ENCODE assay signal across 24 mouse cellular contexts in genomic region chr13:41822617-41823016, GRCm38 (mm10). TPM values are rescaled to one million over a fixed set of nuclear protein-coding genes. Genes with fewer than 3 reads are reported as not detected.
DNase-seq lines count a peak whose midpoint lies in the region; TF ChIP-seq lines count a peak whose summit lies in the region.
"Had no signal": no experiment of that assay in that cellular context is flagged by ENCODE, and none has a peak within 500 bp of the region (broad histone marks: within the 10 kb centered on the region; RNA-seq: fewer than 3 reads in every experiment).

No protein-coding gene starts in this region.

- DNase-seq in layer of hippocampus, adult 18-20 months (ENCODE audit: low spot score in 2 of 2), result peak; percentile 48 to 65
- no peak for DNase-seq in layer of hippocampus, postnatal 10 days (ENCODE audit: low spot score in 2 of 2)
- DNase-seq in left cerebral cortex, adult 8-10 months (ENCODE audit: low spot score in 2 of 2), result peak; percentile 49 to 78
- DNase-seq in kidney, postnatal 10 days, result no peak
- DNase-seq in embryo, embryonic 10 days (ENCODE audit: low spot score), result no peak
- DNase-seq: adrenal gland, postnatal 25 days; B cell, adult 2 months; cerebellum, adult 8-10 months; embryo, embryonic 11 days; kidney, adult 8-10 months; kidney, postnatal 36 days; lung, adult 2 months; lung, postnatal 4 days; thymus, adult 18-20 months had no signal

- TF ChIP-seq POLR2A in cortical plate, adult 2 months (IDR thresholded peaks at IDR 0.05; ENCODE audit: extremely low read depth, insufficient read depth, low read length), result no peak
- TF ChIP-seq POLR2A in small intestine, adult 2 months (IDR thresholded peaks at IDR 0.05; ENCODE audit: low read depth, low read length), result no peak

- H3K27me3 ChIP-seq in small intestine, adult 2 months (ENCODE audit: control insufficient read depth, insufficient read depth, low read length), result no peaks in the 10 kb centered on the region
- H3K27me3 ChIP-seq: embryonic facial prominence, embryonic 15.5 days; heart, embryonic 15.5 days; Patski had no signal

- no peak overlapping the region for H3K4me3 ChIP-seq in cortical plate, adult 2 months (ENCODE audit: insufficient read depth, low read length)
- H3K4me3 ChIP-seq in small intestine, adult 2 months (ENCODE audit: low read depth, low read length), result no peak overlapping the region
- H3K4me3 ChIP-seq: embryonic facial prominence, embryonic 15.5 days; forebrain, embryonic 10.5 days; heart, embryonic 15.5 days; hindbrain, embryonic 10.5 days; limb, embryonic 10.5 days had no signal

- H3K27ac ChIP-seq in cortical plate, adult 2 months (ENCODE audit: insufficient read depth, low read length), result peak overlapping the region; percentile 70; the same call in 1 of the 2 replicates
- 0 out of 2 replicates have a peak overlapping the region, but pooled peaks have one; percentile 2 for H3K27ac ChIP-seq in small intestine, adult 2 months (ENCODE audit: insufficient read depth, low read depth, low read length)
- H3K27ac ChIP-seq: embryonic facial prominence, embryonic 15.5 days; forebrain, embryonic 10.5 days; heart, embryonic 15.5 days; hindbrain, embryonic 10.5 days; limb, embryonic 10.5 days had no signal

- H3K36me3 ChIP-seq in small intestine, adult 2 months (ENCODE audit: control insufficient read depth, insufficient read depth, low read length), result no peaks in the 10 kb centered on the region
- H3K36me3 ChIP-seq: embryonic facial prominence, embryonic 15.5 days; forebrain, embryonic 10.5 days; heart, embryonic 15.5 days; hindbrain, embryonic 10.5 days; limb, embryonic 10.5 days had no signal

- H3K4me1 ChIP-seq in cortical plate, adult 2 months (ENCODE audit: control insufficient read depth, insufficient read depth, low read length), result peaks cover 12% of the 10 kb centered on the region
- H3K4me1 ChIP-seq in small intestine, adult 2 months (ENCODE audit: control insufficient read depth, insufficient read depth, insufficient read length, low read length), result peaks cover 21% of the 10 kb centered on the region; the same call in 1 of the 2 replicates
- H3K4me1 ChIP-seq: embryonic facial prominence, embryonic 15.5 days; hindbrain, embryonic 10.5 days had no signal

- WGBS in small intestine, adult 2 months, result 83% methylated on average over 2 of the region's 2 CpGs

- TF ChIP-seq CTCF in cortical plate, adult 2 months (IDR thresholded peaks at IDR 0.05; ENCODE audit: extremely low read depth, insufficient read depth, low read length), result no peak
- TF ChIP-seq CTCF in small intestine, adult 2 months (IDR thresholded peaks at IDR 0.05; ENCODE audit: extremely low read depth, insufficient read length, insufficient replicate concordance, low read depth, low read length), result no peak

RNA-seq across cellular contexts. Expression of gene Adtrp, which starts 24.9 kb away (rescaled TPM):
- under 1 TPM in 1 of 2 experiments, not detected in 1; 0.40 TPM for total RNA-seq in layer of hippocampus, adult 18-20 months (2021)
- total RNA-seq in layer of hippocampus, postnatal 10 days (2021), result under 1 TPM; 0.46 to 0.69 TPM
- polyA plus RNA-seq in cortical plate, adult 2 months (2012; rRNA removed), result 0.38 and 0.48 TPM in 2 replicates
- total RNA-seq in left cerebral cortex, adult 8-10 months (2022), result under 1 TPM in 2 of 4 experiments, not detected in 2; 0.33 to 0.43 TPM
- 48.1 and 76.9 TPM in 2 replicates for polyA plus RNA-seq in small intestine, adult 2 months (2012; rRNA removed)
- total RNA-seq: granulocyte monocyte progenitor cell, adult 5-6 weeks had no signal
- polyA plus RNA-seq: forebrain, embryonic 10.5 days; hindbrain, embryonic 10.5 days; limb, embryonic 10.5 days; midbrain, embryonic 11.5 days; Patski had no signal

Comparison
In these comparisons a context has a peak if more than half of its experiments do, and no peak if none do; other contexts are left out.
1. DNase-seq: peak in layer of hippocampus, adult 18-20 months (2 of 2) and left cerebral cortex, adult 8-10 months (2 of 2); none in layer of hippocampus, postnatal 10 days (0 of 2), kidney, postnatal 10 days (single experiment) and embryo, embryonic 10 days (single experiment).